Mouse (Mus musculus) bone marrow, adult 2 months (tissue): Measurements from ENCODE around the gene Kif2c. TPM values are rescaled to one million over a fixed set of nuclear protein-coding genes. Genes with fewer than 3 reads are reported as not detected.

Experiments used
- H3K27ac ChIP-seq: fragments of 200-500 bp; 2 replicates; pipeline ENCODE4 v1.5.1; 2012; ENCODE audit warnings: low read depth, mild to moderate bottlenecking, control low read depth, inconsistent platforms, low read length; ENCODE audit not compliant: control insufficient read depth, poor library complexity, insufficient read depth
- H3K4me1 ChIP-seq: fragments of 200-500 bp; 2 replicates; pipeline ENCODE4 v1.6.1; 2011; ENCODE audit warnings: low read length; ENCODE audit not compliant: control insufficient read depth, insufficient read depth
- H3K4me3 ChIP-seq: fragments of 200-500 bp; replicated peaks from 2 replicates; pipeline ENCODE3; 2011; ENCODE audit warnings: mild to moderate bottlenecking, low read depth, low read length, control low read depth; ENCODE audit not compliant: control insufficient read depth
- CTCF ChIP-seq: fragments of 200-500 bp; IDR thresholded peaks from 2 replicates; pipeline ENCODE4 v1.5.1; 2011; ENCODE audit warnings: low read length, control low read depth; ENCODE audit not compliant: control insufficient read depth, insufficient read depth
- POLR2A ChIP-seq: fragments of 200-500 bp; IDR thresholded peaks from 2 replicates; pipeline ENCODE4 v1.6.1; 2011; ENCODE audit warnings: low read depth, mild to moderate bottlenecking, control low read depth, low read length, borderline replicate concordance; ENCODE audit not compliant: control insufficient read depth
- WGBS: fragments of 180-500 bp; shearing (Covaris S2); methylation state at CpG from one replicate; pipeline ENCODE4 v1.1.7; 2018; 5-methylcytosine and 5-hydroxymethylcytosine counted together
- polyA plus RNA-seq: library from polyadenylated mRNA; stranded (reverse); fragments of >200 nt; gene quantifications from 2 replicates; pipeline ENCODE4 v1.2.4, GENCODE M21; 2011; ENCODE audit warnings: low replicate concordance; ENCODE audit not compliant: missing spikeins, insufficient read depth, insufficient read length

Kif2c gene
- polyA plus RNA-seq, 1 experiment: 33.6 TPM

DNA sequence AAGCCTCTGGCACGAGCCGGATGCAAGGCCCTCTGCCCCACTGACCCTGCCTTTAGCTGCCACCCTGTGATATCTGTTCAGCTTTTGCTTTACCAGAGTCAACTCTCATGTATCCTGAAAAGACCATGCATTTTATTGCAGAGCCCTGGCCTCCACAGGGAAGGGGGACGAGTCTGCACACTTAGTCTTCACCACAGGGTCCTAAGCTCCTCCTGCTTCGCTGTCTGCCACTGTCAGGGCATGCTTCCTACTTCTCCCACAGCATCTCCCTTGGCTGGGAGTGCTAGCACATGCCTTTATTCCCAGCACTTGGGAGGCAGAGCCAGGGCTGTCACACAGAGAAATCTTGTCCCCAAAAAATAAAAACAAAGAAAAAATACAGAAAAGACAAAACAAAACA is 21.3 kb downstream of the Kif2c start:
- 85% methylated on average over 4 of the region's 4 CpGs for WGBS
- no peak for TF ChIP-seq POLR2A
- no peak for TF ChIP-seq CTCF
- Histone ChIP-seq H3K4me1 (no peaks in the 10 kb centered on the region), H3K4me3 (no peak overlapping the region), H3K27ac (no peak overlapping the region)

DNA sequence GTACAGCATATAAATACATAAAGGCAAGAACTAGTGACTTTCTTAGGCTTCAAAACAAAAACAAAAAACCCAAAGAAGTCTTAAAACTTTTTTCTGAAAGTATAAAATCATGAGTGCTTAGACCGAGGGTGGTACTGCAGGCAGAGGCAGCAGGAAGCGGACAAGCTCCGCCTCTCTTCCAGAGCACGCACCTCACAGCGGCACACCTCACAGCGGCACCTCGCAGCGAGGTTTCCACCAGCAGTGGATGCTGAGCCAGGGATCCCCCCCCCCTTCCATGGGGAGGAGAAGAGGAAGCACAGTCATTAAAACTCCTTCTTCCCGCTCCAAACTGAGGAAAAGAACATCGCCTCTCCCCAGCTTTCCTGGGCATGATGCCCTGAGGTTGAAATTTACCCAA is 22.8 kb downstream of the Kif2c start:
- Histone ChIP-seq H3K27ac (no peak overlapping the region), H3K4me3 (no peak overlapping the region), H3K4me1 (no peaks in the 10 kb centered on the region; the same call in 1 of the 2 replicates)
- no peak for TF ChIP-seq CTCF
- no peak for TF ChIP-seq POLR2A
- WGBS: 87% methylated on average over 10 of the region's 10 CpGs

GRCm38 (mm10) chr4:117156372-117156771 is 26.1 kb downstream of the Kif2c start:
- WGBS: 25% methylated on average over 6 of the region's 6 CpGs
- no peaks in the 10 kb centered on the region; the same call in 1 of the 2 replicates for H3K4me1 ChIP-seq
- no peak overlapping the region for H3K4me3 ChIP-seq
- H3K27ac ChIP-seq: peak overlapping the region; percentile 78; the same call in 1 of the 2 replicates
- TF ChIP-seq CTCF (no peak), POLR2A (no peak)

- peak; percentile 85; the same call in 1 of the 2 replicates for TF ChIP-seq POLR2A
- TF ChIP-seq CTCF: no peak
- peak within 1 kb of the TSS; percentile 91 for H3K4me3 ChIP-seq
- under 1% methylated on average over 52 of the region's 52 CpGs for WGBS
- H3K4me1 ChIP-seq: no peaks in the 10 kb centered on the region; the same call in 1 of the 2 replicates
- peak within 1 kb of the TSS; percentile 78 for H3K27ac ChIP-seq
Observed at GRCm38 (mm10) chr4:117155792-117156355, 26.6 kb downstream of the Kif2c start, which contains the start of gene Rps8. Rps8 (minus strand) TSS chr4:117156243.

DNA sequence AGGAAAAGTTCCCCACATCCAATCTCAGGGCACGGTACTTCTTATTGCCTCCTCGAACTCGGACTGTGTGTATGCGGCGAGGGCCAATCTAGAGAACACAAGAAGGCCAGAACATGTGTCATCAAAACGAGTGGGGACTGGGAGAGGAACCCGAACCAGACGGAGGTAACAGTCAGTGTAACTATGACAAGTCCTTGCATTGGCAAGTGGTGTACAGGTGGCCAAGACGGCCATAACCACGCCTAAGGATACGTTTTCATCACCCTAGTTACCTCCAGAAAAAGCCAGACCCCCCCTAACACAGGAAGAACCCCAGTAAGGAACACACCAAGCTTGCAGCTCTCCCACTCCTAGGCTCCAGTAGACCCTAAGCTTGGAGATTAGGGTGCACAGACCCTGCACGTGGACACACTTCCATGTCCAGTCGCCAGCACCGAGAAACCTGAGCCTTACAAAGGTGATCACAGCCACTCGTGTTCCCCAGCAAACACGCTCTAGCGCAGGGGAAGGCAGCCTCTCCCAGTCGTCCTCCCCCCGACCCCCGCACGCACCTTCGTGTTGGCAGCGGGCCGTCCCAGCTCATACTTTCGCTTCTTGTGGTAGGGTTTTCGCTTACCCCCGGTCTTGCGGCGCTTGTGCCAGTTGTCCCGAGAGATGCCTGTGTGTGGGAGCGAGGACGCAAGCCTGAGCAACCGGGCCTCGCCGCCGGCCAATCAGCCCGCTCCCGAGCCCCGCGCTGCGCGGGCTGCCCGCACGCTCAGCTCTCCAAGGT is 27.2 kb downstream of the Kif2c start:
- peak overlapping the region; percentile 78 for H3K27ac ChIP-seq
- WGBS: under 1% methylated on average over 44 of the region's 44 CpGs
- no peaks in the 10 kb centered on the region; the same call in 1 of the 2 replicates for H3K4me1 ChIP-seq
- H3K4me3 ChIP-seq: peak overlapping the region; percentile 91
- TF ChIP-seq CTCF: no peak
- TF ChIP-seq POLR2A: no peak

GRCm38 (mm10) chr4:117152714-117153113 is 29.7 kb downstream of the Kif2c start:
- no peak overlapping the region for H3K27ac ChIP-seq
- no peaks in the 10 kb centered on the region; the same call in 1 of the 2 replicates for H3K4me1 ChIP-seq
- WGBS: 59% methylated on average over 5 of the region's 5 CpGs
- no peak overlapping the region for H3K4me3 ChIP-seq
- TF ChIP-seq POLR2A (no peak), CTCF (no peak)

- Histone ChIP-seq H3K4me3 (no peak overlapping the region), H3K4me1 (no peaks in the 10 kb centered on the region; the same call in 1 of the 2 replicates), H3K27ac (no peak overlapping the region)
- TF ChIP-seq CTCF (no peak), POLR2A (no peak)
- WGBS: 74% methylated on average over 1 of the region's 1 CpGs
Observed at GRCm38 (mm10) chr4:117151416-117151815, 31.0 kb downstream of the Kif2c start.

DNA sequence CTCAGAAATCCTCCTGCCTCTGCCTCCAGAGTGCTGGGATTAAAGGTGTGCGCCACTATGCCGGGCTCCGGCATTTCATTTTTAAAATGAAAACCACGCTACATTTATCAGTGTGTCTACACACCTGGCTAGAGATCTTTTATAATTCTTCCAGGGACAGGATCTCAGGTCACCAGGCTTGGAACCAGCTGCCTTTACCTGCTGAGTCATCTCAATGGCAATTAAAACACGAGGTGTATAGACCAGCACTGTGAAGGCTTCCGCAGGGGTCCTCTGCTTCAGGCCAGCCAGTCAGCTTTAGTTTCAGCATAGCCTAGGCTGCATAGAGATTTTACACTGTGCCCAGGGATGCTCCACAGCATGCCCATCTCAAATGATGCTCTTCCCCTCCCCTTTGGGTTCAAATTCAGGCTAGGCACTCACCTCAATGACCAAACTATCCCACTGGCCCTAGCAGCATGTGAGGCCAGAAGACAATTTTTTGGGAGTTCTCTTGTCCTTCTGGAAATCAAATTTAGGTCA is 32.2 kb downstream of the Kif2c start:
- TF ChIP-seq CTCF: no peak
- TF ChIP-seq POLR2A: no peak
- H3K27ac ChIP-seq: no peak overlapping the region
- no peak overlapping the region for H3K4me3 ChIP-seq
- 80% methylated on average over 6 of the region's 6 CpGs for WGBS
- H3K4me1 ChIP-seq: no peaks in the 10 kb centered on the region; the same call in 1 of the 2 replicates
